Mouse (Mus musculus): ENCODE measurements at regions not wholly inside any gene's neighbourhood (a gene's known extent, or its start where the extent isn't known, plus 50 kb on each side); places are given as distances from the start of the nearest gene placed in this dataset.

DNA sequence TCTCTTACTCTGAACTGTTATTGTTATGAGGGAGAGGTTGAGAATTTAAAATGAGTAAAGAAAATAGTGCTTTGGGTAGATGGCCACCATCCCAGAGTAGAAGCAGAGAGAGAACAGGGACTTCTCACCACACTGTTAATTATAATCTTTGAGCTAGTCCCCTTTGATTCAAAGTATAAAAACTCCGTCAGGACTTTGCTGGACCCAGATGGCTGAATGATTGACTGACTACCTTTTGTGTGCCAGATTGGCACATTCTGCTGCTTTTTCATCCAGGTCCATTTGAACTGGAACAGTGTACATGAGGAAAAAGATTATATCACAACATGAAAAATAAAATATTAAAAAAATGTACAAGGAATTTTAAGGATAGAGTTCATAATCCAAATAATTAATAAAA is 449.8 kb downstream of the Slitrk1 start:
- DNase-seq (ENCODE audit: low read depth, low spot score) = no peak

GRCm38 (mm10) chr14:108459356-108459755 is 454.6 kb downstream of the Slitrk1 start:
- peak; percentile 12 for DNase-seq (ENCODE audit: low read depth, low spot score)

DNA sequence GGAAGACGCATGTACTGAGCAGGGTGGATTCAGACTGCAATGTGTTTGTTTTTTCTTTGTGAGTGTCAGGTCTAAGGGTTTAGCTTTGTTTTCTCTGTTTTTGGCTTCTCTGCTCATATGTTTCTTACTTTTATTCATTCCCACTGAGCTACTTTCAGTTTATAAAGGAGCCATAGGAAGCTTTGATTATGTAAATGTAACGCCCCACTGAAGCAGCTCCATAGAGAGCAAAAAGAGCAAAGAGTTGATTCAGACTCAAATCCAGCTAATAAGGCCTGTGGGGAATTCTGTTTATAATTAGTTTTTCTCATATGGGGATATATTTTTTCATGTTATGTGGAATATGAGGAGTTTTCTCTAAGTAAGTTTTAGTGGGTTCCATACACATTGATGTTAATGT is 476.9 kb downstream of the Slitrk1 start:
- DNase-seq (ENCODE audit: low read depth, low spot score) = no peak

DNA sequence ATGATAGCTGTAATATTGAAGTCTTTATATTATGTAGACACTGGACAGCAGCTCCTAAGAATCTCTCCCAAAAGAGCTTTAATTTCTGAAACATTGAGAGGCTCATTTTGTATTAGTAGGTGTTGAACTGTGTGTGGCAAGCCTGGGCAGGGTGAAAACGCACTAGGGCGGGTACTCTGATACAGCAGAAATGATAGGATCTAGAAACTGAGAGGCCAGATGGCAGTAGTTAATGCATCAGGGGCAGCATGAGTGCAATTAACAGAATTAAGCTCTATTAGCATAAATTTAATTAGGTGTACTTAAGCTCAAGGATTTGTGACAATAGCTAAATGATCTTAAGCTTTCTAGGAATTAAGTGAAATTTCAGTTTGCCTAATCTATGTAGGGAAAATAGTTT is 508.8 kb downstream of the Slitrk1 start:
- no peak for DNase-seq (ENCODE audit: low read depth, low spot score)

DNA sequence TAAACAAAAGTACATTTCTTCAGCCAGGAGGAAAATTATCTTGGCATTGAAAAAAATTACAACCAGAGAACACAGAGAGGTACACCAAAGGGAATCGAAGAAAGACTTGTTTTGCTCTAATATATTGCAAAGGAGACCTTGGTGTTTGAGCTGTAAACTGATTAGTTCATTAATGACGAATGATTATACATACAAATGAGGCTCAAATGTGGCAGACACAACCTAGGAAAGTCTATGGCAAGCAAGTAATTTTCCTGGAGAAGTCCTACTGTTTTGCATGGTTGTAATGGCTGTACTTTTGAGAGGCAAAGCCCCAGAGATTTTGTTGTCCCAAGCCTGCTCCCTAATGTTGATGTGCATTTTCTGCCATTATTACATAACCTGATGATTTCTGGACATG is 510.5 kb downstream of the Slitrk1 start:
- no peak for DNase-seq (ENCODE audit: low read depth, low spot score)
